ENCODE assay signal across 13 mouse cellular contexts in the genomic region with DNA sequence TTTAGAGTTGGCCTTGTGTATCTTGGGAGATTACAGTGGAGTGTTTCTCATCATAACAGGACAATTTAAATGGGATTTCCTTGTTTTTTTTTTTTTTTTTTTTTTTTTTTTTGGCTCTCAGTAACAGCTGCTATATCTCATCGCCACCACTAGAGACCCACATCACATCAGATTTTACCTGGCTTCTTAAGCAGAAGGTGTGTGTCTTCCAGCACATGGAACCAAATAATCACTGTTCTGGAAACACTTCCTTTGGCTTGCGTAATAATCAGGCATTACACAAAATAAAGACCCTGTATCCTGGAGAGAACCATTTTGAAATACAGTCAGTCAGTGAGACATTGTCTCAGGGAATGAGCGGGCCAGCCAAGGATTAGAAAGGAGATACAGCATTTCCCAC. TPM values are rescaled to one million over a fixed set of nuclear protein-coding genes. Genes with fewer than 3 reads are reported as not detected.
DNase-seq lines count a peak whose midpoint lies in the region; ATAC-seq and TF ChIP-seq lines count a peak whose summit lies in the region.
"Had no signal": no experiment of that assay in that cellular context is flagged by ENCODE, and none has a peak within 500 bp of the region (broad histone marks: within the 10 kb centered on the region; RNA-seq: fewer than 3 reads in every experiment).

No protein-coding gene starts in this region.

- TF ChIP-seq CTCF in gastrocnemius, adult 2 months (IDR thresholded peaks at IDR 0.05), result peak; percentile 37; the same call in 1 of the 2 replicates
- TF ChIP-seq CTCF in liver, postnatal 0 days (IDR thresholded peaks at IDR 0.05; ENCODE audit: low read depth), result peak; percentile 46
- TF ChIP-seq CTCF in brain, embryonic 14.5 days (IDR thresholded peaks at IDR 0.05; ENCODE audit: borderline replicate concordance, extremely low read depth, insufficient read depth, insufficient read length), result peak; percentile 42; the same call in 1 of the 2 replicates

- intact Hi-C loops in gastrocnemius, adult 2 months (cut with DNase I), result no loop called here

- in situ Hi-C loops in ES-E14 (cut with MboI; ENCODE audit: low sequenced_read_pairs in 2 of 2, unreplicated experiment in 2 of 2), result no loop called here

- peaks cover 22% of the 10 kb centered on the region for H3K27me3 ChIP-seq in liver, postnatal 0 days (ENCODE audit: insufficient read depth, low read length)
- H3K27me3 ChIP-seq: intestine, embryonic 15.5 days had no signal

- no peak overlapping the region for H3K27ac ChIP-seq in gastrocnemius, adult 2 months
- no peak overlapping the region for H3K27ac ChIP-seq in liver, postnatal 0 days (ENCODE audit: low read depth)
- no peak overlapping the region for H3K27ac ChIP-seq in ES-E14 (ENCODE audit: insufficient read depth, low read depth, low read length, poor library complexity, severe bottlenecking)
- H3K27ac ChIP-seq: intestine, embryonic 15.5 days; liver, embryonic 14.5 days; midbrain, embryonic 10.5 days had no signal

- H3K9ac ChIP-seq in liver, postnatal 0 days (replicated peaks), result no peak overlapping the region
- no peak overlapping the region for H3K9ac ChIP-seq in ES-E14 (ENCODE audit: insufficient read depth, low read depth, low read length, poor library complexity, severe bottlenecking)
- H3K9ac ChIP-seq: intestine, embryonic 15.5 days; liver, embryonic 14.5 days had no signal

- H3K4me2 ChIP-seq in liver, postnatal 0 days (ENCODE audit: low read depth, low read length), result no peak overlapping the region
- H3K4me2 ChIP-seq: heart, embryonic 11.5 days; intestine, embryonic 15.5 days had no signal

- no peaks in the 10 kb centered on the region for H3K9me3 ChIP-seq in liver, postnatal 0 days (ENCODE audit: low read length)
- no peaks in the 10 kb centered on the region for H3K9me3 ChIP-seq in ES-E14 (ENCODE audit: control insufficient read depth, insufficient read depth, low read depth, low read length)
- H3K9me3 ChIP-seq: intestine, embryonic 15.5 days; midbrain, embryonic 10.5 days had no signal

- H3K4me3 ChIP-seq in gastrocnemius, adult 2 months, result no peak overlapping the region
- no peak overlapping the region for H3K4me3 ChIP-seq in liver, postnatal 0 days (ENCODE audit: low read depth, low read length)
- H3K4me3 ChIP-seq in ES-E14 (ENCODE audit: insufficient read depth in 1 of 2, low read depth in 1 of 2, low read length in 2 of 2, poor library complexity in 1 of 2, severe bottlenecking in 1 of 2), result no peak overlapping the region
- H3K4me3 ChIP-seq: intestine, embryonic 15.5 days; midbrain, embryonic 10.5 days had no signal

- peaks cover 9% of the 10 kb centered on the region; the same call in 1 of the 2 replicates for H3K4me1 ChIP-seq in liver, postnatal 0 days (ENCODE audit: insufficient read depth)
- H3K4me1 ChIP-seq in ES-E14 (ENCODE audit: control insufficient read depth in 2 of 2, insufficient read depth in 2 of 2, low read length in 2 of 2, poor library complexity in 1 of 2), result no peaks in the 10 kb centered on the region; a peak in 1 of 4 replicates

- H3K36me3 ChIP-seq in liver, postnatal 0 days (replicated peaks; ENCODE audit: insufficient read depth, low read length), result no peaks in the 10 kb centered on the region
- H3K36me3 ChIP-seq in ES-E14 (ENCODE audit: control insufficient read depth, insufficient read depth, low read length, poor library complexity, severe bottlenecking), result no peaks in the 10 kb centered on the region
- H3K36me3 ChIP-seq: intestine, embryonic 15.5 days; midbrain, embryonic 10.5 days had no signal

- DNase-seq in gastrocnemius, adult 2 months, result no peak
- DNase-seq in gastrocnemius, adult 18-20 months (ENCODE audit: low spot score), result no peak
- DNase-seq in liver, postnatal 0 days, result no peak
- DNase-seq in liver, result no peak
- no peak for DNase-seq in ES-E14 (ENCODE audit: low read depth, low spot score)
- peak; percentile 69 for DNase-seq in brain, embryonic 14.5 days (ENCODE audit: low read depth)
- DNase-seq: cerebellum, postnatal 25 days; spleen, adult 18-20 months had no signal

- 53% methylated on average over 3 of the region's 3 CpGs for WGBS in liver, postnatal 0 days (ENCODE audit: insufficient replicate concordance)

- TF ChIP-seq POLR2A in brain, embryonic 14.5 days (IDR thresholded peaks at IDR 0.05; ENCODE audit: borderline replicate concordance, extremely low read depth, insufficient read depth, insufficient read length, poor library complexity, severe bottlenecking), result no peak

- no peak for ATAC-seq in liver, postnatal 0 days
- ATAC-seq in megakaryocyte, adult 5-6 weeks (ENCODE audit: poor library complexity, severe bottlenecking), result no peak
- ATAC-seq: intestine, embryonic 15.5 days had no signal

- no peak for TF ChIP-seq EP300 in liver, postnatal 0 days (IDR thresholded peaks at IDR 0.05; ENCODE audit: low read depth)

TF ChIP-seq in ES-E14, 5 proteins besides CTCF, POLR2A, EP300 and RAD21:
- peak; percentile 97 for TF ChIP-seq ZNF384 (IDR thresholded peaks at IDR 0.05; ENCODE audit: low read depth, low read length)
- TF ChIP-seq CHD2 (IDR thresholded peaks at IDR 0.05; ENCODE audit: low read depth, low read length), result no peak
TF ChIP-seq in ES-E14: peak in this region for 1.

RNA-seq across cellular contexts. Expression of a gene that starts 53.8 kb away (rescaled TPM):
- total RNA-seq in gastrocnemius, adult 2 months (2021), result under 1 TPM in 1 of 2 experiments, not detected in 1; 0.06 TPM
- total RNA-seq in gastrocnemius, adult 18-20 months (2021), result under 1 TPM; 0.09 to 0.17 TPM
- 0.64 and 0.68 TPM in 2 replicates for polyA plus RNA-seq in liver, postnatal 0 days (2015; fragmentation: Nextera tagmentation; extraction: Ambion mirVana)
- total RNA-seq in ES-E14 (2012; rRNA removed), result 0.45 and 0.48 TPM in 2 replicates
- polyA plus RNA-seq in brain, embryonic 14.5 days (2012; rRNA removed), result 8.6 and 10.1 TPM in 2 replicates
- total RNA-seq in megakaryocyte, adult 5-6 weeks (2015), result not detected in 2 replicates
- 0.15 TPM in 1 of 2 replicates, not detected in the other for total RNA-seq in megakaryocyte, adult 5-6 weeks (2017)
